Mouse (Mus musculus): ENCODE measurements around the gene Aplnr. TPM values are rescaled to one million over a fixed set of nuclear protein-coding genes. Genes with fewer than 3 reads are reported as not detected.

Gene Aplnr
- 1 to 10 TPM; 5.0 to 5.9 TPM for total RNA-seq (2023)

DNA sequence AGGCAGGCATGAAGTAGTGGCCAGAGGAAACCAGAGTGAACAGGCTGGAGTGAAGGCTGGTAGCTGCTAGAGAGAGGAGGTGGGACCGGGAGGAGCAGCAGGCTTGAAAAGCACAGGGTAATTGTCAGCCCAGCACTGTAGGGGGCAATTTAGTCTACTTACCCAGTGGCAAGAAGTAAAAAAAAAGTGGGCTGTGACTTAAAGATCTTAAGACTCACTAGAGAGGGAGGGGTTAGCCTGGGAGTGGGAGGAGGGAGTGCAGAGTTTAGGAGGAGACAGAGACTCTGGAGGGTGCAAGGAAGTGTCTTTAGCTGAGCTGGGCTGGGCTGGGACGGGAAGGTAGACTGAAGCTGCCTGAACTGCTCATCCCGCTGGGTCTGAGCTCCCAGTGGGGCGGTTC lies at the start of gene Aplnr:
TSS of gene Aplnr (plus strand) at position 137 of the 400 bp plus-strand sequence.

Other genes with a start within 250 kb of the Aplnr start
- not detected for gene Rtn4rl2, start 249.5 kb upstream of the Aplnr start, total RNA-seq (2023)
- 10 to 100 TPM; 56.8 to 83.3 TPM for gene Slc43a3, start 199.6 kb upstream of the Aplnr start, total RNA-seq (2023)
- gene Prg2, start 155.8 kb upstream of the Aplnr start, total RNA-seq (2023), result 100 to 1,000 TPM in 1 of 2 experiments, 10 to 100 TPM in 1; 99.9 to 438 TPM
- 10 to 100 TPM in 1 of 2 experiments, 1 to 10 TPM in 1; 5.6 to 27.4 TPM for gene Prg3, start 148.0 kb upstream of the Aplnr start, total RNA-seq (2023)
- gene Ssrp1, start 99.0 kb upstream of the Aplnr start, total RNA-seq (2023), result 100 to 1,000 TPM; 114 to 133 TPM
- gene P2rx3, start 98.8 kb upstream of the Aplnr start, total RNA-seq (2023), result under 1 TPM in 1 of 2 experiments, not detected in 1; 0.96 TPM
- 1 to 10 TPM; 9.8 to 10.0 TPM for gene Tnks1bp1, start 88.2 kb upstream of the Aplnr start, total RNA-seq (2023)
- gene Lrrc55, start 61.0 kb downstream of the Aplnr start, total RNA-seq (2023), result not detected
- not detected for gene Olfr987, start 203.1 kb downstream of the Aplnr start, total RNA-seq (2023)
- not detected for gene Olfr988, start 227.0 kb downstream of the Aplnr start, total RNA-seq (2023)

All from neutrophil, adult 83 days (primary cell).